Comparison of ENCODE assay signal across 28 mouse cellular contexts in the genomic region with DNA sequence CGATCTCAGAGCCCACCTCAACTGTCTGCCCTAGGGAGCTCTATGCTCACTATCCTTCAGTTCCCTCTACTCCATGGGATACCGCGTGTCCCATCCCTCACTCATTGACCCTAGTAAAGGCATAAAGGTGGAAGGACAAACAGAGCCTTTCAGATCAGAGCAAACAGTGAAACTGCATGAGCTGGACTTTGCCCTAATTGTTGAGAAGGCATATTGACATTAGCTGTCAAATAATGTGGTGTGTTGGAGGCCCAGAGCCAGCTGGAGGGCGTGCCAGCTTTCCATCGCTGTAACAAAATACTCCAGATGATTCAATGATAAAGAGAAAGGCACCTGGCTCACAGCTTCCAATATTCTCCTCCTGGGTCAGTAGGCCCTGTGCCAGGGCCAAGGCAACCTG.
DNase-seq lines count a peak whose midpoint lies in the region; ATAC-seq and TF ChIP-seq lines count a peak whose summit lies in the region.
"Had no signal": no experiment of that assay in that cellular context is flagged by ENCODE, and none has a peak within 500 bp of the region (broad histone marks: within the 10 kb centered on the region; RNA-seq: fewer than 3 reads in every experiment).

No protein-coding gene starts in this region.

- ATAC-seq in liver, postnatal 0 days: peak; percentile 99
- ATAC-seq: activated CD4-positive, CD25-positive, alpha-beta regulatory T cell, adult 4 months; forebrain, embryonic 16.5 days; inflammation-experienced regulatory T-cells, adult 6 months; midbrain, embryonic 16.5 days had no signal

- peak; percentile 12; the same call in 1 of the 2 replicates for TF ChIP-seq CTCF in liver, postnatal 0 days (IDR thresholded peaks at IDR 0.05; ENCODE audit: low read depth)

- no peak overlapping the region for H3K4me3 ChIP-seq in liver, postnatal 0 days (ENCODE audit: low read depth, low read length)
- H3K4me3 ChIP-seq: erythroblast, embryonic 14.5 days; hindbrain, embryonic 10.5 days; hindbrain, embryonic 15.5 days; lung, embryonic 15.5 days had no signal

- H3K4me2 ChIP-seq in liver, postnatal 0 days (ENCODE audit: low read depth, low read length): no peak overlapping the region
- H3K4me2 ChIP-seq: hindbrain, embryonic 15.5 days; lung, embryonic 15.5 days; midbrain, embryonic 11.5 days had no signal

- H3K27me3 ChIP-seq in liver, postnatal 0 days (ENCODE audit: insufficient read depth, low read length): no peaks in the 10 kb centered on the region
- H3K27me3 ChIP-seq: CH12.LX; hindbrain, embryonic 15.5 days; lung, embryonic 15.5 days had no signal

- 34% methylated on average over 5 of the region's 5 CpGs for WGBS in large intestine, adult 2 months
- 59% methylated on average over 5 of the region's 5 CpGs for WGBS in liver, postnatal 0 days (ENCODE audit: insufficient replicate concordance)

- no peak overlapping the region for H3K9ac ChIP-seq in liver, postnatal 0 days (replicated peaks)
- H3K9ac ChIP-seq: hindbrain, embryonic 15.5 days; lung, embryonic 15.5 days had no signal

- no peaks in the 10 kb centered on the region for H3K36me3 ChIP-seq in liver, postnatal 0 days (replicated peaks; ENCODE audit: insufficient read depth, low read length)
- H3K36me3 ChIP-seq: hindbrain, embryonic 10.5 days; hindbrain, embryonic 15.5 days; lung, embryonic 15.5 days had no signal

- no peaks in the 10 kb centered on the region for H3K9me3 ChIP-seq in liver, postnatal 0 days (ENCODE audit: low read length)
- H3K9me3 ChIP-seq: hindbrain, embryonic 10.5 days; hindbrain, embryonic 15.5 days; lung, embryonic 15.5 days had no signal

- DNase-seq in adrenal gland, adult 2 months: peak; percentile 2
- no peak for DNase-seq in adrenal gland, postnatal 10 days
- DNase-seq in large intestine, adult 2 months (ENCODE audit: low read depth, low spot score): peak; percentile 70
- peak; percentile 61 for DNase-seq in liver, postnatal 0 days
- DNase-seq in yolk sac, embryonic 10.5 days (ENCODE audit: low spot score): peak; percentile 20
- DNase-seq in frontal cortex, adult 2 months (ENCODE audit: extremely low spot score in 1 of 2, low spot score in 1 of 2): no peak
- DNase-seq in urinary bladder, postnatal 36 days (ENCODE audit: low spot score in 2 of 2): no peak
- DNase-seq in adrenal gland, adult 8-10 months: no peak
- DNase-seq: adrenal gland, postnatal 14 days; cerebellum, adult 11 months; cerebellum, postnatal 10 days; gastrocnemius, postnatal 14 days; heart, postnatal 14 days; kidney, adult 9 months; kidney, postnatal 10 days; left cerebral cortex, postnatal 4 days; right cerebral cortex, postnatal 25 days; thymus, postnatal 14 days had no signal

- TF ChIP-seq EP300 in liver, postnatal 0 days (IDR thresholded peaks at IDR 0.05; ENCODE audit: low read depth): peak; percentile 61; the same call in 1 of the 2 replicates

- H3K27ac ChIP-seq in liver, postnatal 0 days (ENCODE audit: low read depth): no peak overlapping the region
- H3K27ac ChIP-seq: hindbrain, embryonic 10.5 days; hindbrain, embryonic 15.5 days; lung, embryonic 15.5 days had no signal

- no peaks in the 10 kb centered on the region for H3K4me1 ChIP-seq in liver, postnatal 0 days (ENCODE audit: insufficient read depth)
- H3K4me1 ChIP-seq: hindbrain, embryonic 15.5 days; lung, embryonic 15.5 days had no signal

Comparison
In these comparisons a context has a peak if more than half of its experiments do, and no peak if none do; other contexts are left out.
1. DNase-seq: peak in adrenal gland, adult 2 months (single experiment), large intestine, adult 2 months (single experiment), liver, postnatal 0 days (single experiment) and yolk sac, embryonic 10.5 days (single experiment); none in adrenal gland, postnatal 10 days (single experiment), frontal cortex, adult 2 months (0 of 2), urinary bladder, postnatal 36 days (0 of 2) and adrenal gland, adult 8-10 months (single experiment).